Mouse (Mus musculus): ENCODE data around the gene Pkm.
A peak's percentile ranks its signal among the peaks of the same experiment; 100 is the strongest.

GRCm38 (mm10) chr9:59709225-59709624 lies 53.1 kb downstream of the Pkm start:
- no peak for TF ChIP-seq CTCF (IDR thresholded peaks at IDR 0.05)
- TF ChIP-seq EP300 (IDR thresholded peaks at IDR 0.05) = peak; percentile 99

Data from lung, postnatal 0 days (tissue).